Mouse (Mus musculus) kidney, adult 2 months (tissue): ENCODE data around the gene Cdk13. TPM values are rescaled to one million over a fixed set of nuclear protein-coding genes. Genes with fewer than 3 reads are reported as not detected.

Experiments used
- DNase-seq: peaks from one replicate; pipeline ENCODE4 v3.0.0; 2021
- H3K27ac ChIP-seq: fragments of 200-500 bp; 2 replicates; pipeline ENCODE4 v1.5.1; 2012; ENCODE audit warnings: low read depth, low read length, control low read depth, inconsistent platforms; ENCODE audit not compliant: insufficient read depth
- H3K27me3 ChIP-seq: fragments of 200-500 bp; replicated peaks from 2 replicates; pipeline ENCODE4 v1.6.1; 2012; ENCODE audit warnings: mild to moderate bottlenecking, moderate library complexity, low read length, inconsistent platforms; ENCODE audit not compliant: control insufficient read depth, insufficient read depth
- H3K36me3 ChIP-seq: fragments of 200-500 bp; 2 replicates; pipeline ENCODE4 v1.6.1; 2012; ENCODE audit warnings: mild to moderate bottlenecking, moderate library complexity, low read length, inconsistent platforms; ENCODE audit not compliant: control insufficient read depth, insufficient read depth
- H3K4me1 ChIP-seq: fragments of 200-500 bp; 2 replicates; pipeline ENCODE4 v1.6.1; 2011; ENCODE audit warnings: low read length; ENCODE audit not compliant: control insufficient read depth, insufficient read depth
- H3K4me3 ChIP-seq: fragments of 200-500 bp; 2 replicates; pipeline ENCODE4 v1.5.1; 2011; ENCODE audit warnings: mild to moderate bottlenecking, low read depth, low read length, control low read depth; ENCODE audit not compliant: insufficient read depth
- CTCF ChIP-seq: fragments of 200-500 bp; conservative IDR thresholded peaks from 2 replicates; pipeline ENCODE4 v1.5.1; 2011; ENCODE audit warnings: low read depth, mild to moderate bottlenecking, control low read depth, low read length, moderate library complexity, mixed read lengths; ENCODE audit not compliant: insufficient read depth, insufficient read length
- POLR2A ChIP-seq: fragments of 200-500 bp; IDR thresholded peaks from one replicate; pipeline ENCODE4 v1.6.1; 2011; ENCODE audit warnings: low read depth, low read length, control low read depth
- WGBS: fragments of 180-500 bp; shearing (Covaris S2); methylation state at CpG from one replicate; pipeline ENCODE4 v1.1.7; 2018; 5-methylcytosine and 5-hydroxymethylcytosine counted together
- polyA plus RNA-seq: library from polyadenylated mRNA; depleted of rRNA; stranded (reverse); fragments of >200 nt; gene quantifications from 2 replicates; pipeline ENCODE4 v1.2.3, GENCODE M21; 2012

The Cdk13 gene
- polyA plus RNA-seq, 1 experiment, result 18.7 TPM

GRCm38 (mm10) chr13:17772574-17772973 is 32.3 kb downstream of the Cdk13 start:
- WGBS, result 65% methylated on average over 6 of the region's 6 CpGs
- Histone ChIP-seq H3K27ac (no peak overlapping the region), H3K27me3 (no peaks in the 10 kb centered on the region), H3K4me3 (no peak overlapping the region), H3K36me3 (no peaks in the 10 kb centered on the region), H3K4me1 (peaks cover 3% of the 10 kb centered on the region; the same call in 1 of the 2 replicates)
- TF ChIP-seq POLR2A, result no peak
- no peak for TF ChIP-seq CTCF
- no peak for DNase-seq

GRCm38 (mm10) chr13:17762405-17762804 is 42.5 kb downstream of the Cdk13 start:
- no peaks in the 10 kb centered on the region for H3K27me3 ChIP-seq
- 91% methylated on average over 1 of the region's 1 CpGs for WGBS
- DNase-seq, result no peak
- TF ChIP-seq POLR2A (no peak), CTCF (no peak)
- no peak overlapping the region for H3K27ac ChIP-seq
- no peak overlapping the region for H3K4me3 ChIP-seq
- peaks cover under 1% of the 10 kb centered on the region; the same call in 1 of the 2 replicates for H3K36me3 ChIP-seq
- H3K4me1 ChIP-seq, result no peaks in the 10 kb centered on the region

GRCm38 (mm10) chr13:17754997-17755396 is 49.9 kb downstream of the Cdk13 start:
- no peaks in the 10 kb centered on the region for H3K4me1 ChIP-seq
- no peak for TF ChIP-seq POLR2A
- TF ChIP-seq CTCF, result no peak
- peaks cover 2% of the 10 kb centered on the region; the same call in 1 of the 2 replicates for H3K36me3 ChIP-seq
- WGBS, result 66% methylated on average over 4 of the region's 4 CpGs
- no peak overlapping the region for H3K27ac ChIP-seq
- no peaks in the 10 kb centered on the region for H3K27me3 ChIP-seq
- DNase-seq, result no peak
- no peak overlapping the region for H3K4me3 ChIP-seq

- no peak for TF ChIP-seq POLR2A
- no peak for TF ChIP-seq CTCF
These were observed 76.1 kb downstream of the Cdk13 start for GRCm38 (mm10) chr13:17728798-17729197.

GRCm38 (mm10) chr13:17727922-17728321 is 77.0 kb downstream of the Cdk13 start:
- no peak for DNase-seq
- H3K36me3 ChIP-seq, result peaks cover 4% of the 10 kb centered on the region; the same call in 1 of the 2 replicates
- no peak overlapping the region for H3K27ac ChIP-seq
- no peak for TF ChIP-seq POLR2A
- no peak for TF ChIP-seq CTCF
- no peaks in the 10 kb centered on the region for H3K27me3 ChIP-seq
- 87% methylated on average over 4 of the region's 4 CpGs for WGBS
- H3K4me1 ChIP-seq, result no peaks in the 10 kb centered on the region
- no peak overlapping the region for H3K4me3 ChIP-seq

More at GRCm38 (mm10) chr13:17728798-17729197, 76.1 kb downstream of the Cdk13 start:
- Histone ChIP-seq H3K27me3 (no peaks in the 10 kb centered on the region), H3K4me3 (no peak overlapping the region), H3K27ac (no peak overlapping the region), H3K36me3 (peaks cover 4% of the 10 kb centered on the region; the same call in 1 of the 2 replicates), H3K4me1 (no peaks in the 10 kb centered on the region)
- 93% methylated on average over 3 of the region's 3 CpGs for WGBS
- DNase-seq, result no peak

- no peak overlapping the region for H3K27ac ChIP-seq
- no peak overlapping the region for H3K4me3 ChIP-seq
- no peak for TF ChIP-seq CTCF
- TF ChIP-seq POLR2A, result no peak
- no peak for DNase-seq
- WGBS, result 65% methylated on average over 1 of the region's 1 CpGs
- H3K36me3 ChIP-seq, result peaks cover 3% of the 10 kb centered on the region
- no peaks in the 10 kb centered on the region for H3K27me3 ChIP-seq
- no peaks in the 10 kb centered on the region for H3K4me1 ChIP-seq
These were observed 87.5 kb downstream of the Cdk13 start for GRCm38 (mm10) chr13:17717357-17717756.

- no peak for DNase-seq
- no peak overlapping the region for H3K4me3 ChIP-seq
- H3K4me1 ChIP-seq, result no peaks in the 10 kb centered on the region
- no peak overlapping the region for H3K27ac ChIP-seq
- 84% methylated on average over 5 of the region's 5 CpGs for WGBS
- H3K27me3 ChIP-seq, result no peaks in the 10 kb centered on the region
- no peaks in the 10 kb centered on the region for H3K36me3 ChIP-seq
- TF ChIP-seq POLR2A (no peak), CTCF (no peak)
These were observed 96.0 kb downstream of the Cdk13 start for GRCm38 (mm10) chr13:17708784-17709311.
